Mouse (Mus musculus): ENCODE measurements around the gene Kcnq1. TPM values are rescaled to one million over a fixed set of nuclear protein-coding genes. Genes with fewer than 3 reads are reported as not detected.

Gene Kcnq1
- polyA plus RNA-seq, 1 experiment from 2014 or later, result 0.63 TPM

DNA sequence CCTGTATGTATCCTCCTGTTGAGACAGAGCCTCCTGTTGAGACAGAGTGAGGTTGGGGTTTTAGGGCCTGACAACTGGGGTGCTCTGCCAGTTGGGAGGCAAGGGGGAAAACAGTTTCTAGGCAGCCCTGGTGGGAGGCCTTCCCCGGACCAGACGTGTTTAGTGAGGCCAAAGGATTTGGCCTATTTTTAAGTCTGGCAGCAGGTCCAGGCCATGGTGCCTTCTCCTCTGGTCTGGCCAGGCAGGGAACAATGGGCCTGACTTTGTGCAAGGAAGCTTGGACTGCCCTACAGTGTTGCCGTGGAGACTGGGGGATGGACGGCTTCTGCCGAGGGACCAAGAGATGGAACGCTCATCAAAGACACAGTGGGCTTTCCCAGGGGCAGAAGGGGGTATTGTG lies 41.9 kb upstream of the Kcnq1 start:
- H3K9ac ChIP-seq (replicated peaks), result no peak overlapping the region
- H3K9me3 ChIP-seq (ENCODE audit: low read length), result no peaks in the 10 kb centered on the region
- H3K4me2 ChIP-seq (ENCODE audit: low read depth, low read length), result no peak overlapping the region
- peaks cover 66% of the 10 kb centered on the region for H3K36me3 ChIP-seq (replicated peaks; ENCODE audit: insufficient read depth, low read length)
- peak overlapping the region; percentile 66; the same call in 1 of the 2 replicates for H3K27ac ChIP-seq (ENCODE audit: low read depth)
- ATAC-seq, result no peak
- 80% methylated on average over 6 of the region's 6 CpGs for WGBS (ENCODE audit: insufficient replicate concordance)
- DNase-seq, result no peak
- peaks cover 15% of the 10 kb centered on the region for H3K4me1 ChIP-seq (ENCODE audit: insufficient read depth)
- no peak for TF ChIP-seq CTCF (IDR thresholded peaks at IDR 0.05; ENCODE audit: low read depth)
- TF ChIP-seq EP300 (IDR thresholded peaks at IDR 0.05; ENCODE audit: low read depth), result no peak
- H3K27me3 ChIP-seq (ENCODE audit: insufficient read depth, low read length), result no peaks in the 10 kb centered on the region
- H3K4me3 ChIP-seq (ENCODE audit: low read depth, low read length), result no peak overlapping the region

DNA sequence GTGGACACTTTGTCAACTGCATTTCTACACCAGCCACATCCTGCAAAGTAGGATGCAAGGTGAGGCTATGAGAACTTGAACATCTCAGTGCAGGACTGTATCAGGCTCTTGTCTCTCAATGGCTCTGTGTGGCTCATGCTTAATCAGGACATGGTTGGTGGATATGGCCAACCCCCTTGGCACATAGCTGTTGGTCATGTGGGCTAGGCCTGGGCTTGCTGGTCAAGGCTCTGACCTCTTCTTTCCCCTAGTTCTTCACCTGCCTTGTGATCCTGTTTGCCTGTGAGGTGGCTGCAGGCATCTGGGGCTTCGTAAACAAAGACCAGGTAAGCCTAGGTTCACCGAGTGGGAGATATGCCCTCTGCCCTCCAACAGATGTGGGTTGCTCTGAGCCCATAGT lies 40.5 kb upstream of the Kcnq1 start:
- 0 out of 2 replicates have a peak overlapping the region, but pooled peaks have one; percentile 29 for H3K27ac ChIP-seq (ENCODE audit: low read depth)
- DNase-seq, result no peak
- peaks cover 19% of the 10 kb centered on the region for H3K4me1 ChIP-seq (ENCODE audit: insufficient read depth)
- no peak overlapping the region for H3K4me3 ChIP-seq (ENCODE audit: low read depth, low read length)
- 78% methylated on average over 2 of the region's 2 CpGs for WGBS (ENCODE audit: insufficient replicate concordance)
- no peak overlapping the region for H3K9ac ChIP-seq (replicated peaks)
- H3K9me3 ChIP-seq (ENCODE audit: low read length), result no peaks in the 10 kb centered on the region
- ATAC-seq, result no peak
- no peak overlapping the region for H3K4me2 ChIP-seq (ENCODE audit: low read depth, low read length)
- TF ChIP-seq EP300 (IDR thresholded peaks at IDR 0.05; ENCODE audit: low read depth) (no peak), CTCF (IDR thresholded peaks at IDR 0.05; ENCODE audit: low read depth) (no peak)
- peaks cover 64% of the 10 kb centered on the region for H3K36me3 ChIP-seq (replicated peaks; ENCODE audit: insufficient read depth, low read length)
- H3K27me3 ChIP-seq (ENCODE audit: insufficient read depth, low read length), result no peaks in the 10 kb centered on the region

DNA sequence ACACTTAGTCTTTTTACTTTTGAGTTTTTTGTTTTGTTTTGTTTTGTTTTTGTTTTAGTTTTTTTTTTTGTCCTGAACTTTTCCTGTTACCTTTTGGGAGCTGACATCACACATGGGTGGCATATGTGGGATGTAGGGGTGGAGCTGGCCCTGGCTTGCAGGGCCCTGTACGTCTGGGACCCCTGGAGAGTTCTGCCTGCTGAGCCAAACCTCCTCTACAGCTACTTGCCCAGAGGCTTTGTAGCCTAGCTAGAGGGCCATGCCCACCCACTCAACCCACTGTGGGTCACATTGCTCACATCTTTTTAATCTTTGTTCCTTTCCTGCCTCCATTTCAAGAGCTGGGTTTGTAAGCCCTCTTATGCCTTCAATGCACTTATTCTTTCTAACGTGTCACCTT lies 38.7 kb upstream of the Kcnq1 start:
- WGBS (ENCODE audit: insufficient replicate concordance), result 76% methylated on average over 2 of the region's 2 CpGs
- H3K9me3 ChIP-seq (ENCODE audit: low read length), result no peaks in the 10 kb centered on the region
- no peak overlapping the region for H3K27ac ChIP-seq (ENCODE audit: low read depth)
- no peak overlapping the region for H3K9ac ChIP-seq (replicated peaks)
- peaks cover 53% of the 10 kb centered on the region for H3K36me3 ChIP-seq (replicated peaks; ENCODE audit: insufficient read depth, low read length)
- H3K27me3 ChIP-seq (ENCODE audit: insufficient read depth, low read length), result no peaks in the 10 kb centered on the region
- ATAC-seq (no peak), DNase-seq (no peak)
- H3K4me3 ChIP-seq (ENCODE audit: low read depth, low read length), result no peak overlapping the region
- peaks cover 17% of the 10 kb centered on the region for H3K4me1 ChIP-seq (ENCODE audit: insufficient read depth)
- TF ChIP-seq CTCF (IDR thresholded peaks at IDR 0.05; ENCODE audit: low read depth) (no peak), EP300 (IDR thresholded peaks at IDR 0.05; ENCODE audit: low read depth) (no peak)
- no peak overlapping the region for H3K4me2 ChIP-seq (ENCODE audit: low read depth, low read length)

DNA sequence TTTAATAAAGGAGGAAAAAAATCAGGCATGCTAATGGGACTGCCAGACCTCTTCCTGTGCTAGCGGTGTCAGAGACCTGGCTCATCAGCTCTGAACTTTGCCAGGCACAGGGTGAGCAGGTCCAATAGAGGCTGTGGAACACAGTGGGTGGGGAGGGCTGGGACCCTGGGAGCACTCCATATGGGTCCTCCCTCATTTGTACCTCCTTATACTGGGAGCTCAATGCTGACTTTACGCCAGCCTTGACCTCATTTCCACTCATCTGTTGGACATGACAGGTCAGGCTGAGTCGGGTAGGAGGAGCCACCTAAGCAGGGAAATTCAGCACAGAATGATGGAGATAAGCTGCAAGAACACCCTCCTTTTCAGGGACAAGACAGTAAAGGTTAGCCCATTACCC lies 38.3 kb upstream of the Kcnq1 start:
- Histone ChIP-seq H3K27me3 (ENCODE audit: insufficient read depth, low read length) (no peaks in the 10 kb centered on the region), H3K36me3 (replicated peaks; ENCODE audit: insufficient read depth, low read length) (peaks cover 49% of the 10 kb centered on the region), H3K4me3 (ENCODE audit: low read depth, low read length) (no peak overlapping the region), H3K4me2 (ENCODE audit: low read depth, low read length) (no peak overlapping the region), H3K9ac (replicated peaks) (no peak overlapping the region), H3K9me3 (ENCODE audit: low read length) (no peaks in the 10 kb centered on the region), H3K27ac (ENCODE audit: low read depth) (no peak overlapping the region; the same call in 1 of the 2 replicates), H3K4me1 (ENCODE audit: insufficient read depth) (peaks cover 17% of the 10 kb centered on the region)
- no peak for ATAC-seq
- no peak for TF ChIP-seq CTCF (IDR thresholded peaks at IDR 0.05; ENCODE audit: low read depth)
- TF ChIP-seq EP300 (IDR thresholded peaks at IDR 0.05; ENCODE audit: low read depth), result no peak
- DNase-seq, result no peak
- WGBS (ENCODE audit: insufficient replicate concordance), result 84% methylated on average over 3 of the region's 3 CpGs

DNA sequence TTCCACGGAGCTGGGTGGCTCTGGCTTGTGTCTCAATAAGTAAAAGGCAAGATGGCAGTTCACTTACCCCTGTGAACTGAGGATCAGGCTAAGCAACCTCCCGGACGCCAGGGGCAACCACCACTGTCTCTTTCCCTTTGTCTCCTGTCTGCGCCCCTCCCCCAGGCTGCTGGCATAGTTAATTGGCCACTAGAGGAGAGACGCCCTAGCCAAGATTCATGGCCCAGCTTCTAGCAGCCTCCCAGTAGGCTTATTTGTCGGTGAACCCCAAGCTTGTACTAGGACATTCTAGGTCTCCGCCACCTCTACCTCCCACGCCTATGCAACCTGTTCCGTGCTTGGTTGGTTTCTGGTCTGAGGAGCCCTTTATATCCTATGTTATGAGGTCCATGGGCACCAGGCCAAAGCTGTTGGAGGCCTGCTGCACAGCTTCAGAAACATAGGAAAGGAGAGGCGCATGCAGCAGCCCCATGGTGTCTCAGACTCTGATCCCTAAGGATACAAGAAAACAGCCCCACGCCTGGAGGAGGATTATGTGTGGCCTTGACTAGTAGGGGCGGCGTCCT lies 37.8 kb upstream of the Kcnq1 start:
- no peak for TF ChIP-seq CTCF (IDR thresholded peaks at IDR 0.05; ENCODE audit: low read depth)
- TF ChIP-seq EP300 (IDR thresholded peaks at IDR 0.05; ENCODE audit: low read depth), result no peak
- no peak for ATAC-seq
- H3K36me3 ChIP-seq (replicated peaks; ENCODE audit: insufficient read depth, low read length), result peaks cover 44% of the 10 kb centered on the region

DNA sequence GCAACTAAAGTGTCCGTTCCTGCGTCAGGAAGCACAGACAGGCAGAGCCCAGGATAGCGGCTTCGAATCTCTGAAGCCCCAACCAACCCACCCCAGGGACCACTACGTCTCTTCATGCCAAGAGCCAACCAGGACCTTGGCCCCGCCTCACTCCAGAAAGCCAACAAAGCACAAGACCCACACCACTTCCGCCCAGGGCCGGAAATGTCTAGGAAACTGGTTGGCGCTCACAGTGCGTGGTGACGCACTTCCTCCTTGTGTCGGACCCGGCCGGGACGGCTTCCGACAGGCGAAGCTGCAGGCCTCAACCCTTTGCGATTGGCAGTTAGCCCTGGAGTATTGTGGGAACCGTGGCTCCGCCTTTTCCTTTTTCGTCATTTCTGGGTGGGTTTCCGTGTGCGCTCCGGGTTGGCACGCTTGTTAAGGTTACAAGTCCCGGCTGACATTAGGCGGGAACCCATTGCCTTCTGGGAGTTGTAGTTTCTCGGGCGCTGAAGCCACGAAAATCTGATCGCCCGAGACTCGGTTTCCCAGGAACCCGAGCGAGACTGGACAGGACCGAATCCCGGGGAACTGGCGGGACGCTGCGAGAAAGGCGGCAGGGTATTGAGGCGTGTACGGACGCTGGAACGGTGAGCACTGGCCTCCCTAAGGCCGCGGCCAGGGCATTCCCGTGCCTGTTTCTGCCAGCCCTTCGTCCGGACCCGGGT lies 37.1 kb upstream of the Kcnq1 start, which contains the start of gene Tssc4:
TSS of gene Tssc4 (plus strand) at position 368 of the 710 bp plus-strand sequence.
- Histone ChIP-seq H3K4me3 (ENCODE audit: low read depth, low read length) (peak within 1 kb of the TSS; percentile 90), H3K9me3 (ENCODE audit: low read length) (no peaks in the 10 kb centered on the region), H3K36me3 (replicated peaks; ENCODE audit: insufficient read depth, low read length) (peaks cover 38% of the 10 kb centered on the region), H3K4me1 (ENCODE audit: insufficient read depth) (peaks cover 17% of the 10 kb centered on the region), H3K27me3 (ENCODE audit: insufficient read depth, low read length) (no peaks in the 10 kb centered on the region), H3K9ac (replicated peaks) (peak within 1 kb of the TSS; percentile 91), H3K4me2 (ENCODE audit: low read depth, low read length) (peak within 1 kb of the TSS; percentile 94), H3K27ac (ENCODE audit: low read depth) (peak within 1 kb of the TSS; percentile 86)
- under 1% methylated on average over 51 of the region's 51 CpGs for WGBS (ENCODE audit: insufficient replicate concordance)
- TF ChIP-seq EP300 (IDR thresholded peaks at IDR 0.05; ENCODE audit: low read depth) (peak; percentile 83), CTCF (IDR thresholded peaks at IDR 0.05; ENCODE audit: low read depth) (no peak)
- ATAC-seq (peak; percentile 94), DNase-seq (peak; percentile 96)

More for the DNA sequence above, 37.8 kb upstream of the Kcnq1 start:
- H3K4me3 ChIP-seq (ENCODE audit: low read depth, low read length), result peak overlapping the region; percentile 90
- peaks cover 17% of the 10 kb centered on the region for H3K4me1 ChIP-seq (ENCODE audit: insufficient read depth)
- peak overlapping the region; percentile 86 for H3K27ac ChIP-seq (ENCODE audit: low read depth)
- no peak for DNase-seq
- H3K9me3 ChIP-seq (ENCODE audit: low read length), result no peaks in the 10 kb centered on the region
- no peaks in the 10 kb centered on the region for H3K27me3 ChIP-seq (ENCODE audit: insufficient read depth, low read length)
- WGBS (ENCODE audit: insufficient replicate concordance), result 60% methylated on average over 13 of the region's 13 CpGs
- peak overlapping the region; percentile 94 for H3K4me2 ChIP-seq (ENCODE audit: low read depth, low read length)
- H3K9ac ChIP-seq (replicated peaks), result 0 out of 2 replicates have a peak overlapping the region, but pooled peaks have one; percentile 91
